Mouse (Mus musculus) ES-E14 (cell line): ENCODE measurements at regions not wholly inside any gene's neighbourhood (a gene's known extent, or its start where the extent isn't known, plus 50 kb on each side); places are given as distances from the start of the nearest gene placed in this dataset.

Experiments used
- HCFC1 ChIP-seq: IDR thresholded peaks from 2 replicates; pipeline ENCODE4 v1.6.1; 2012; ENCODE audit warnings: low read length, inconsistent platforms, borderline replicate concordance; ENCODE audit not compliant: insufficient read depth
- MAFK ChIP-seq: IDR thresholded peaks from 2 replicates; pipeline ENCODE4 v1.6.1; 2014; ENCODE audit warnings: mild to moderate bottlenecking, low read depth, low read length, inconsistent platforms; ENCODE audit not compliant: insufficient read depth
- ZC3H11A ChIP-seq: IDR thresholded peaks from 2 replicates; pipeline ENCODE4 v1.6.1; 2012; ENCODE audit warnings: low read depth, mild to moderate bottlenecking, inconsistent platforms, low read length, borderline replicate concordance
- ZNF384 ChIP-seq: IDR thresholded peaks from 2 replicates; pipeline ENCODE4 v1.6.1; 2012; ENCODE audit warnings: low read depth, low read length, inconsistent platforms

DNA sequence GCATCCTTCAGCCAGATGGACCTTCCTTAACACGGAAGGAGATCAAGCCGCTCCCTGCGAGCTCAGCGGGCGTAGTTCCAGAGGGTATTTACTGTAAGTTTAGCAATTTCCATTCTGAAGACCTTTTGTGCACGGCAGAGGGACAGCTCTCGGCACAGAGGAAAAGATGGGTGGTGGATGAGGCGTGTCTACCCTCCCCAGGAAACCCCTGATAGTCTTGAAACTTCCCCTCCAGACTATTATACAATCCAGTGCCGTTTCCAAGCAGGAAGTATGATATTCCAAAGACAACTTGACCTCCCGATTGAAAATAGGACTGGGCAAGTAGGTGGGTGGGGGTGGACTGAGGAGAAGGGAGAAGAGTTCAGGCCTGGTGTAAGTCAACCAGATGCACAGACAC is 340.4 kb upstream of the Adgrl2 start:
- TF ChIP-seq ZC3H11A (no peak), ZNF384 (no peak), MAFK (no peak), HCFC1 (no peak)
